Mouse (Mus musculus): ENCODE results near the gene Zfp473. TPM values are rescaled to one million over a fixed set of nuclear protein-coding genes. Genes with fewer than 3 reads are reported as not detected.
"Not testable (repeated sequence)": the region's sequence is repeated elsewhere in the genome, so short reads cannot be mapped to it uniquely, and the experiment has no call there.

Zfp473 gene
- polyA plus RNA-seq, 1 experiment from 2014 or later, result 1.8 TPM

GRCm38 (mm10) chr7:44709881-44710280, 41.0 kb downstream of the Zfp473 start:
- H3K4me2 ChIP-seq (replicated peaks), result no peak overlapping the region
- H3K27ac ChIP-seq (replicated peaks), result no peak overlapping the region
- 82% methylated on average over 5 of the region's 5 CpGs for WGBS
- no peak overlapping the region for H3K4me3 ChIP-seq (replicated peaks)
- no peaks in the 10 kb centered on the region for H3K36me3 ChIP-seq
- H3K9ac ChIP-seq, result no peak overlapping the region
- no peak for ATAC-seq (ENCODE audit: insufficient number of reproducible peaks, low FRiP score, low TSS enrichment, low read depth)
- H3K27me3 ChIP-seq, result no peaks in the 10 kb centered on the region
- H3K9me3 ChIP-seq (replicated peaks), result no peaks in the 10 kb centered on the region
- no peaks in the 10 kb centered on the region for H3K4me1 ChIP-seq

- Histone ChIP-seq H3K4me2 (replicated peaks) (no peak within 1 kb of the TSS), H3K9me3 (replicated peaks) (no peaks in the 10 kb centered on the region), H3K4me3 (replicated peaks) (no peak within 1 kb of the TSS), H3K36me3 (no peaks in the 10 kb centered on the region), H3K27me3 (no peaks in the 10 kb centered on the region), H3K9ac (no peak within 1 kb of the TSS), H3K27ac (replicated peaks) (no peak within 1 kb of the TSS), H3K4me1 (no peaks in the 10 kb centered on the region)
- WGBS, result 68% methylated on average over 14 of the region's 14 CpGs
- no peak for ATAC-seq (ENCODE audit: insufficient number of reproducible peaks, low FRiP score, low TSS enrichment, low read depth)
Observed at GRCm38 (mm10) chr7:44708574-44708973, 42.3 kb downstream of the Zfp473 start, which contains the start of gene Izumo2. Gene Izumo2 (plus strand): TSS chr7:44708742.

- WGBS, result 87% methylated on average over 6 of the region's 6 CpGs
- H3K4me3 ChIP-seq (replicated peaks), result not testable (repeated sequence)
Observed at GRCm38 (mm10) chr7:44708093-44708492, 42.8 kb downstream of the Zfp473 start.

GRCm38 (mm10) chr7:44707169-44707675, 43.6 kb downstream of the Zfp473 start:
- Histone ChIP-seq H3K27me3 (no peaks in the 10 kb centered on the region), H3K4me2 (replicated peaks) (no peak overlapping the region), H3K4me3 (replicated peaks) (no peak overlapping the region), H3K36me3 (no peaks in the 10 kb centered on the region), H3K27ac (replicated peaks) (no peak overlapping the region), H3K9me3 (replicated peaks) (no peaks in the 10 kb centered on the region), H3K9ac (no peak overlapping the region), H3K4me1 (no peaks in the 10 kb centered on the region)
- WGBS, result 88% methylated on average over 5 of the region's 5 CpGs
- no peak for ATAC-seq (ENCODE audit: insufficient number of reproducible peaks, low FRiP score, low TSS enrichment, low read depth)

More at GRCm38 (mm10) chr7:44708093-44708492, 42.8 kb downstream of the Zfp473 start:
- not testable (repeated sequence) for H3K36me3 ChIP-seq; H3K4me2 ChIP-seq (replicated peaks); H3K4me1 ChIP-seq; ATAC-seq (ENCODE audit: insufficient number of reproducible peaks, low FRiP score, low TSS enrichment, low read depth); H3K9ac ChIP-seq; H3K27me3 ChIP-seq; H3K9me3 ChIP-seq (replicated peaks); H3K27ac ChIP-seq (replicated peaks)

GRCm38 (mm10) chr7:44706322-44706721, 44.5 kb downstream of the Zfp473 start:
- Histone ChIP-seq H3K4me1 (no peaks in the 10 kb centered on the region), H3K9ac (no peak overlapping the region), H3K27ac (replicated peaks) (no peak overlapping the region), H3K27me3 (no peaks in the 10 kb centered on the region), H3K4me2 (replicated peaks) (no peak overlapping the region), H3K36me3 (no peaks in the 10 kb centered on the region), H3K4me3 (replicated peaks) (no peak overlapping the region), H3K9me3 (replicated peaks) (no peaks in the 10 kb centered on the region)
- ATAC-seq (ENCODE audit: insufficient number of reproducible peaks, low FRiP score, low TSS enrichment, low read depth), result no peak

- 89% methylated on average over 4 of the region's 4 CpGs for WGBS
- ATAC-seq (ENCODE audit: insufficient number of reproducible peaks, low FRiP score, low TSS enrichment, low read depth), result no peak
- H3K9me3 ChIP-seq (replicated peaks), result no peaks in the 10 kb centered on the region
Observed at GRCm38 (mm10) chr7:44705086-44705485, 45.8 kb downstream of the Zfp473 start.

GRCm38 (mm10) chr7:44704363-44704762, 46.5 kb downstream of the Zfp473 start:
- Histone ChIP-seq H3K4me3 (replicated peaks) (no peak overlapping the region), H3K36me3 (no peaks in the 10 kb centered on the region), H3K4me2 (replicated peaks) (no peak overlapping the region), H3K27me3 (no peaks in the 10 kb centered on the region), H3K4me1 (no peaks in the 10 kb centered on the region), H3K9ac (no peak overlapping the region), H3K9me3 (replicated peaks) (no peaks in the 10 kb centered on the region), H3K27ac (replicated peaks) (no peak overlapping the region)
- WGBS, result 52% methylated on average over 3 of the region's 3 CpGs
- ATAC-seq (ENCODE audit: insufficient number of reproducible peaks, low FRiP score, low TSS enrichment, low read depth), result no peak

More at GRCm38 (mm10) chr7:44705086-44705485, 45.8 kb downstream of the Zfp473 start:
- Histone ChIP-seq H3K9ac (no peak overlapping the region), H3K4me1 (no peaks in the 10 kb centered on the region), H3K27ac (replicated peaks) (no peak overlapping the region), H3K4me2 (replicated peaks) (no peak overlapping the region), H3K27me3 (no peaks in the 10 kb centered on the region), H3K36me3 (no peaks in the 10 kb centered on the region), H3K4me3 (replicated peaks) (no peak overlapping the region)

GRCm38 (mm10) chr7:44702985-44703384, 47.9 kb downstream of the Zfp473 start:
- no peak overlapping the region for H3K27ac ChIP-seq (replicated peaks)
- H3K4me3 ChIP-seq (replicated peaks), result no peak overlapping the region
- WGBS, result 76% methylated on average over 8 of the region's 8 CpGs
- no peaks in the 10 kb centered on the region for H3K36me3 ChIP-seq
- no peak for ATAC-seq (ENCODE audit: insufficient number of reproducible peaks, low FRiP score, low TSS enrichment, low read depth)
- H3K4me1 ChIP-seq, result no peaks in the 10 kb centered on the region
- H3K27me3 ChIP-seq, result no peaks in the 10 kb centered on the region
- no peaks in the 10 kb centered on the region for H3K9me3 ChIP-seq (replicated peaks)
- no peak overlapping the region for H3K4me2 ChIP-seq (replicated peaks)
- no peak overlapping the region for H3K9ac ChIP-seq

GRCm38 (mm10) chr7:44701921-44702320, 48.9 kb downstream of the Zfp473 start:
- Histone ChIP-seq H3K27me3 (no peaks in the 10 kb centered on the region), H3K9ac (no peak overlapping the region), H3K4me3 (replicated peaks) (no peak overlapping the region), H3K4me1 (peaks cover 10% of the 10 kb centered on the region), H3K36me3 (no peaks in the 10 kb centered on the region), H3K27ac (replicated peaks) (no peak overlapping the region), H3K9me3 (replicated peaks) (no peaks in the 10 kb centered on the region), H3K4me2 (replicated peaks) (no peak overlapping the region)
- WGBS, result 8% methylated on average over 6 of the region's 6 CpGs
- no peak for ATAC-seq (ENCODE audit: insufficient number of reproducible peaks, low FRiP score, low TSS enrichment, low read depth)

- H3K4me3 ChIP-seq (replicated peaks), result no peak overlapping the region
- no peak overlapping the region for H3K9ac ChIP-seq
- H3K9me3 ChIP-seq (replicated peaks), result no peaks in the 10 kb centered on the region
- H3K4me2 ChIP-seq (replicated peaks), result no peak overlapping the region
- ATAC-seq (ENCODE audit: insufficient number of reproducible peaks, low FRiP score, low TSS enrichment, low read depth), result no peak
- WGBS, result 52% methylated on average over 7 of the region's 7 CpGs
- H3K36me3 ChIP-seq, result no peaks in the 10 kb centered on the region
- no peak overlapping the region for H3K27ac ChIP-seq (replicated peaks)
- no peaks in the 10 kb centered on the region for H3K27me3 ChIP-seq
- H3K4me1 ChIP-seq, result peaks cover 13% of the 10 kb centered on the region
Observed at GRCm38 (mm10) chr7:44697980-44698379, 52.9 kb downstream of the Zfp473 start.

- 7% methylated on average over 20 of the region's 20 CpGs for WGBS
- ATAC-seq (ENCODE audit: insufficient number of reproducible peaks, low FRiP score, low TSS enrichment, low read depth), result peak; percentile 70
- Histone ChIP-seq H3K36me3 (no peaks in the 10 kb centered on the region), H3K4me3 (replicated peaks) (no peak overlapping the region), H3K9me3 (replicated peaks) (no peaks in the 10 kb centered on the region), H3K27ac (replicated peaks) (peak overlapping the region; percentile 55; the same call in 1 of the 2 replicates), H3K4me1 (peaks cover 13% of the 10 kb centered on the region), H3K9ac (no peak overlapping the region), H3K27me3 (no peaks in the 10 kb centered on the region), H3K4me2 (replicated peaks) (peak overlapping the region; percentile 24)
Observed at GRCm38 (mm10) chr7:44697191-44697710, 53.6 kb downstream of the Zfp473 start.

- Histone ChIP-seq H3K27ac (replicated peaks) (no peak overlapping the region), H3K4me2 (replicated peaks) (no peak overlapping the region), H3K27me3 (no peaks in the 10 kb centered on the region), H3K9me3 (replicated peaks) (no peaks in the 10 kb centered on the region), H3K36me3 (no peaks in the 10 kb centered on the region), H3K9ac (no peak overlapping the region), H3K4me3 (replicated peaks) (no peak overlapping the region), H3K4me1 (peaks cover 13% of the 10 kb centered on the region)
- no peak for ATAC-seq (ENCODE audit: insufficient number of reproducible peaks, low FRiP score, low TSS enrichment, low read depth)
- WGBS, result 87% methylated on average over 4 of the region's 4 CpGs
Observed at GRCm38 (mm10) chr7:44695223-44695622, 55.6 kb downstream of the Zfp473 start.
